Mouse (Mus musculus) T-helper 17 cell (primary cell): ENCODE results near the gene Rab8b.
"Not testable (repeated sequence)": the region's sequence is repeated elsewhere in the genome, so short reads cannot be mapped to it uniquely, and the experiment has no call there.

Experiments used
- in situ Hi-C, 2 experiments: fragments of 300-600 bp; cut with MboI, MseI; formaldehyde crosslinking; loops; 1 replicate in 1 of 2; 2 replicates in 1 of 2; pipeline ENCODE4 v1.15.1; 2025; ENCODE audit warnings: high pct_unique_total_duplicates in 2 of 2

Rab8b gene

DNA sequence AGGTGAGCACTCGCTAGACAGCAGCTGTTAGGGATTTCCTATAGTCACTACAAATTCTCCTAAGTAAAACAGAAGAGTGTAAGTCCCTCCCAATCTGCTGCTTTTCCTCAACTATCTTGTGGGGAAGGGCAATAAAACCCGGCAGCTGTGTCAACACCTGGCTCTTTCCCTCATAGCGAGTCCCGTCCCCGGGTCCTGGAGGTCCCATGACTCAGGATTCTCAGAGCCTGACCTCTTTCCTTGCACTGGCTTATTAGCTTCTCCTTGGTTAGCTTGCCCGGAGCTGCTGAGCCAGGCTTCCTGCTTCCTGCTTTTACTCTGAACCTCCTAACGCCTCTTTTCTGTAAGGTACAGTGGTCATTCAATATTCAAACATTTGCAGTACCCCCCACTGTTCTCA lies 63.6 kb downstream of the Rab8b start:
- in situ Hi-C loops, result no loop called here

DNA sequence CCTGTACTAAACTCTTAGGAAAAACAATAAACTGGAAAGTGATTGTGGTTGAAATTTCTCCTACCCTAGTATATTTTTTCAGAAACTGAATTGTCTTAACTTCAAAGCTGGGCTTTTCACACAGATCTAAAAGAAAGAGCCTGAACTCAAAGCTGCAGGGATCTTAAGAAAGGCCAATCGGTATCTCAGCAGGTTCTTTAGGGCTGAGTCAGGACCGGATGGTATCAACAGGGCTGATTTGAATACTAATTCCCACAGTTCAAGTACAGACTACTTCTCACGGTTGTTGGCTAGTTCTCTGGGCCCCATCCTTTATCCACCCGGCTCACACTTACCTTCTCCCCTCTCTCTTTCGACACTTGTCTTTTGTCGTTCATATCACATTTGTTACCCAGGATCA lies 66.9 kb downstream of the Rab8b start:
- in situ Hi-C loops, result no loop called here

DNA sequence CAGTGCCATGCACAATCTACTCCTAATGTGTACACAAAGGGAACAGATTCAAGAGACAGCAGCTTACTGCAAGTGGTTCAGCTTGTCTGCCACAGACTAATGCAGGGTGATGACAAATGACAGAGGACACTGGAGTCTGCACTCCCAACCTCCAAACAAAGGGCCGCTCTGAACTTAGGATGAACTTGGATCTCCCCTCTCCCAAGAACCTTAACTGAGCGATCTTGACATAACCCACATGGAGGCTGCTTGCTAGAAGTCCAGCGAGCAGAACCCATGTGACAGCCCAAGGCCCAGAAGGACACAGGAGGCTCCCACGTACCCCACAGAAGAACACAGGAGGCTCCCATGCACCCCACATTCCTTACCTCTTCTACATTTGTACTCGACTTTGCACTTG lies 68.5 kb downstream of the Rab8b start:
- in situ Hi-C loops, result no loop called here

DNA sequence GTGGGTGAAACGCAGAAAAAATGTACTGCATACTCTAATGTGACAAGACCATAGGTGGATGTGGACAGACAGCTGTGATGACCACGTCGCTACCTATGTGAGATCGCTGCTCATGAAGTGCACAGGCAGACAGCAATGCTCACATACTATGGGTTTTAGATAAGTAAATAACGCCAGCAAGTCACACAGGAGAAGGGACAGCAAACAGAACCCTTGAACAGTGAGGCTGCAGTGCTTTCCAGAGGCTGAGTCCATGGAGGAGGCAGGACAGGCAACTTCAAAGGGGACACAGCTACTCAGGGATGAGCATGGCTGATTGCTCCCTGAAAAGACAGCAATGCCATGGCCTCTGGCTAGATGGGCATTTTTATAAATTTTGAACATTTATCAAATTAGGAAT lies 72.7 kb downstream of the Rab8b start:
- in situ Hi-C loops, result no loop called here

GRCm38 (mm10) chr9:66835097-66835480 lies 84.4 kb downstream of the Rab8b start:
- in situ Hi-C loops, result no loop called here

- in situ Hi-C loops, result no loop called here
These were observed 85.0 kb downstream of the Rab8b start, which contains the start of gene Aph1c for GRCm38 (mm10) chr9:66834318-66835096. Aph1c (minus strand) TSS chr9:66834726.

GRCm38 (mm10) chr9:66833851-66834250 lies 85.6 kb downstream of the Rab8b start:
- in situ Hi-C loops, result no loop called here

DNA sequence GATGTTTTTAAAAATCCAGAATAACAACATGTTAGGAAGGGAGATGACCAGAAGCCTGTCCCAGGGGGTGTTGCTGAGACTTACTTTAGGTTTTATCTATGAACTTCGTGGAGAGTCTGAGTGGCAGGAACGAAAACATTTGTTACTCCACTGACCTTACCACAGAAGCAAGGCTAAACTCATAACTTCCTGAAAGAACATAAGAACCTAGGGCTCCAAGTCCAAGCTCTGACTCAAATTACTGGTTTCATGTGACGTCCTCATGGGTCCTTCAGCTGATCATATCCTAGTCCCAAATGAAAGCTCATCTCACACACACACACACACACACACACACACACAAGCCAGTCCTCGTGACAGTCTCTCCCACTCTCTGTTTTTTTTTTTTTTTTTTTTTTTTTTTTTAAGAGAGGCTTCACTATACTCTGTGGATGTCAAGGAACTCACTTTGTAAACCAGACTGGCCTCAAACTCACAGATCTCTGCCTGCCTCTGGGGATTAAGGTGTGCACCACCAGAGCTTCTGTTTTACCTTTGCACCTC lies 87.0 kb downstream of the Rab8b start:
- in situ Hi-C loops, result no loop called here

DNA sequence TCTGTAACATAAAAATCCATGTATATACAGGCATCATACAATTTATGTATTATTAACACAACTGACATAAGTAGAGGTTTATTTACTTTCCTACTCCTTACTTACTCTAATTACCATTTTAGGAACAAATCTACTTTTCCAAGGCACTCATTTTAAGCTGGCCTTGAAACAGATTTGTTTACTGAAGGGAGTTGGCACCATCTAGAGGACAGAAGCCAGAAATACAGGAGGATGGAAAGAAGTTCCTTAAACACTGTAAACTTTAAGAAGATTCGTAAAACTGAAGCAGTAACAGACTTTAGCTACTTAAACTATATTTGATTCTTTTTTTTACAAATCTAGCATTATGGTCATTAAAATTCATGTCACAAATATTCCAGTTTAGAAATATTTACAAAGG lies 93.5 kb downstream of the Rab8b start:
- in situ Hi-C loops, result no loop called here

DNA sequence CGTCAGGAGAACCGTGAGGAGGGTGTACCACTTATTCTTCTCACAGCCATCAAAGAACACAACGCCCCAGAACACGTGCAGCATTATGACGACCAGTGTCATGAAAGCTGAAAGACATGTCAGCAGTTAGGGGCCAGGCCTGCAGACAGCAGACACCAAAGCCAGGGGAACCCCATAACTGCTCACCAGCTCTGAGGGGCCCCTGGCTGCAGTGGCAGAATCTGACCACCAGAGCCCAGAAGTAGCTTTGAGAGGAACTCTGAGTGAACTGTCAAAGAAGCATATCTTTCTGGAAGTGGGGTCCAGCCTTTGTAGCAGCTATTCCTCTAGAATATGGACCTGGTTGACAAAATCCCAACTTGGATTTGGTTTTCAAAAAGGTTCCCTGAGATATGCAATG lies 97.2 kb downstream of the Rab8b start:
- in situ Hi-C loops, result loop anchor here (5.0 kb wide), 1 partner anchor 40 kb away; no protein-coding TSS in a partner anchor

- in situ Hi-C loops, result loop anchor here (5.0 kb wide), 1 partner anchor 39 kb away; no protein-coding TSS in a partner anchor
These were observed 98.5 kb downstream of the Rab8b start for GRCm38 (mm10) chr9:66820996-66821395.

GRCm38 (mm10) chr9:66813392-66813791 lies 106.1 kb downstream of the Rab8b start:
- in situ Hi-C loops, result no loop called here

GRCm38 (mm10) chr9:66805951-66806350 lies 113.5 kb downstream of the Rab8b start:
- in situ Hi-C loops, result not testable (repeated sequence)

DNA sequence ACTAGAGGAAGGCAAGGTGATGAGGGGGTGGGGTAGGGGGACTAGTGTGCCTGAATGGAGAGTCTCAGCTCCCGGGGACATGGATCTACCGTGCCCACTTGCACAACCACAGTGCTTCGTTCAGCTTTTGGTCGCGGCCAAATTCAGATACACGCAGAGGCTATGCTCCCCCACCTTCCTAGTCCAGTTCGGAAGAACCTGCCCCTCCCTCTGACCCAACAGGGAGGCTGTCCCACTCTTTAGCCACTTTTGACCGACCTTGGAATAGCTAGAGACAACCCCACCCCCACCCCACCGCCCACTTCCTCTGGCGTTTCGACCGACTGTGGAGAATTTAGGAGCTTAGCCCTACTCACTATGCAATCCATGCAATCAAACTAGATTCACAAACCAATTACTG lies 117.5 kb downstream of the Rab8b start:
- in situ Hi-C loops, result no loop called here

DNA sequence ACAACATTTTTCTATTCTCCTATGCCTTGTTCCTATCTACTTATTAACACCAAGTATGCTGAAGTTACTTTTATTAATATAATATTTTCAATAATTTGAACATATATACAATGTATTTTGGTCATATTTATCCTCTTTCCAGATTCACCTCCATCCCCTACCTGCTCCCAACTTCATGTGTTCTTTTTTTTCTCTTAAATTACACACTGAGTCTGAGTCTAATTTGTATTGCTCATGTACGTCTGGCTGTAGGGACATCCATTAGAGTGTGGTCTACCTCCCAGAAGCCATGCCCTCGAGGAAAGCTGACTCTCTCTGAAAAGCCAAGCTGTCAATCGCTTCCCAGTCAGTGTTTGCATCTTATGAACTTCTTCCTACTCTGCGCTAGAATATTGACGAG lies 122.7 kb downstream of the Rab8b start, which contains the start of gene Gm10647:
Gene Gm10647 (plus strand): TSS at position 301 of the 400 bp plus-strand sequence.
- in situ Hi-C loops, result loop anchor here in 1 of 2 experiments (5.0 kb wide), 1 partner anchor 284 kb away; the partner anchor contains the start of gene Fbxl22

- in situ Hi-C loops, result loop anchor here in 1 of 2 experiments (5.0 kb wide), 1 partner anchor 283 kb away; the partner anchor contains the start of gene Fbxl22
These were observed 123.8 kb downstream of the Rab8b start, which contains the start of gene Aph1b for GRCm38 (mm10) chr9:66795464-66796324. Aph1b (minus strand) TSS chr9:66795490.

GRCm38 (mm10) chr9:66794629-66795463 lies 124.6 kb downstream of the Rab8b start:
- in situ Hi-C loops, result loop anchor here in 1 of 2 experiments (5.0 kb wide), 1 partner anchor 283 kb away; the partner anchor contains the start of gene Fbxl22
